Mouse (Mus musculus): Measurements from ENCODE around the gene Ptger2. TPM values are rescaled to one million over a fixed set of nuclear protein-coding genes. Genes with fewer than 3 reads are reported as not detected.

Ptger2 gene
- total RNA-seq, 2 experiments from 2014 or later, result 0.16 to 0.22 TPM

- DNase-seq (ENCODE audit: low spot score), result no peak
- intact Hi-C loops (cut with DNase I), result no loop called here
These were observed 53.0 kb downstream of the Ptger2 start for GRCm38 (mm10) chr14:45040851-45041475.

DNA sequence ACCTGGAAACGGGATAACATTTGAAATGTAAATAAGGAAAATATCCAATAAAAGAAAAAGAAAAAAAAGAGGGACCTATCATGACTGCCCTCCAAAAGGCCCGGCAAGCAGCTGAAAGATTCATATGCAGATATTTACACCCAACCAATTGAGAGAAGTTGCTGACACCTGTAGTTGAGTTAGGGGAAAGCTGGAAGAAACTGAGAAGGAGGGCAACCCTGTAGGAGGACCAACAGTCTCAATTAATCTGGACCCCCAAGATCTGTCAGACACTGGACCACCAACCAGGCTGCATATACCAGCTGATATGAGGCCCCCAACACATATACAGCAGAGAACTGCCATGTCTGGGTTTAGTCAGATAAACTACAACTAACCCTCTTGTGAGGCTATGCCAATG is 60.1 kb downstream of the Ptger2 start:
- intact Hi-C loops (cut with DNase I), result no loop called here
- DNase-seq (ENCODE audit: low spot score), result no peak

GRCm38 (mm10) chr14:45049689-45050418 is 61.9 kb downstream of the Ptger2 start:
- intact Hi-C loops (cut with DNase I), result no loop called here
- DNase-seq (ENCODE audit: low spot score), result no peak

- DNase-seq (ENCODE audit: low spot score), result no peak
- intact Hi-C loops (cut with DNase I), result no loop called here
These were observed 62.4 kb downstream of the Ptger2 start for GRCm38 (mm10) chr14:45050419-45050776.

DNA sequence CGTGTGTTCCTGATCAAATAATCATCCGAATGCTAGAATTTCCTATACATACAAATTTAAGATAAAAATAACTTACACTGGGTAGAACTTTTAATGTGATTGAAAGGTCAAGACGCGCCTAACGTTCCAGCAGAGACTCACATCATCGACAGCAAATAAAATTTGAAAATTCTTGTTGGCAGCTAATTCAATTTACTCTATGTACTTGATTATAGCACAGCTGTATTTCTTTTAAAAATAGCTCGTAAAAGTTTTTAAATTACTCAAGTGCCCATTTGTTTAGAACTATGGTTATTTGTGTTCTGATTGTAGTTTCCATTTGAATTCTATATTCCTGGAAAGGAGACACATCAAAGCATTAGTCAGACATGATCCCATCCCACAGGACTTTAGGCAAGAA is 63.1 kb downstream of the Ptger2 start:
- DNase-seq (ENCODE audit: low spot score), result no peak
- intact Hi-C loops (cut with DNase I), result no loop called here

Small RNA genes lying within 50 kb of the gene (microRNA-seq; reads per million reads assigned to microRNA genes)
- not detected for gene Mir327

Other genes starting within 250 kb of the Ptger2 start
- not detected for gene Gm8267, start 237.9 kb upstream of the Ptger2 start, total RNA-seq (2021)
- not detected for gene Ptgdr, start 128.8 kb upstream of the Ptger2 start, total RNA-seq (2021)
- 1 to 10 TPM; 4.3 to 4.9 TPM for gene Gpr137c, start 231.5 kb downstream of the Ptger2 start, total RNA-seq (2021)
- 10 to 100 TPM; 11.0 to 13.2 TPM for gene Txndc16, start 232.1 kb downstream of the Ptger2 start, total RNA-seq (2021)